Mouse (Mus musculus) common myeloid progenitor, adult 5-6 weeks (primary cell): ENCODE data around the gene Prkg1. TPM values are rescaled to one million over a fixed set of nuclear protein-coding genes. Genes with fewer than 3 reads are reported as not detected.

Source experiments
- ATAC-seq: replicated peaks from 2 replicates; pipeline ENCODE4 v1.8.0; 2016; ENCODE audit warnings: low read depth, mild to moderate bottlenecking, moderate TSS enrichment, inconsistent platforms; ENCODE audit not compliant: poor library complexity, severe bottlenecking
- total RNA-seq: library from RNA; stranded (forward); fragments of 200-1000, 187-1606 nt; gene quantifications from 2 replicates; pipeline ENCODE4 v1.2.3, GENCODE M21; 2017

Gene Prkg1
- total RNA-seq, 1 experiment from 2014 or later, result 8.5 TPM

DNA sequence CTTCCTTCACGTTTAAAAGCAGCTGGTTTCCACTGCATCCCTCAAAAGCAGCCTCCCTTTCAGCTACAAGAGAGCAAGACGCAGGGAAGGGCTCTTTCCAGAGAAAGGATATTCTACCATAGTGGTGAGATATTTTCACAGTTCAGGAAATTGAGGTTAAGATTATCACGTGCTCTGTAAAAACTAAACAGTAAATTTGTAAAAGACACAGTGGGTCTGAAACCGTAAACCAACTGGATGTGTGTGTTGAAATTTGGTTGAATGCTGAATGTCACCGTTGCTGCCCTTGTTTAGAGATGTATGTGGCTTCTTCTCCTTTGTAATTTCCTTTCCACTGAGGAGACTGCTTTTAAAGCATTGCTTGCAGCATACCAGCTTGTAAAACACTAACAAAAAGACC, 565.2 kb downstream of the Prkg1 start:
- peak; percentile 81 for ATAC-seq

DNA sequence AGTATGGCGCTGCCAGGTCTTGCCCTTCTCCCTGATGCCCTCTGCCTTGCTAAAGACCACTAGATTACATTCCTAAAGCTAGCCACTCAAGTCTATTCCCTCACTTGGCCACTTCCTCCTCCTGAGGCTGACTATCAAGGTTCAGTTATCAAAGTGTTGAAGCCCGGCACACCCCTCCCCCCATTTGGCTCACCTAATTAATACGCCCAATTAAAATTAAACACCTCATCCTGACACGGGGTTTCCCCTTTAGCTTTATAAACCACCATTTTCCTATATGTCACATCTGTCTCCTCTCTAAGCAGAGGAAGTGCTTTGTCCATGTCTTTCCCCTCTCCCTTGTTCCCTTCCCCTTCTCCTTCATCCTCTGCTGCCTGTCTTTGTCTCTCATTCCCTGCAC, 566.4 kb downstream of the Prkg1 start:
- peak; percentile 30; the same call in 1 of the 2 replicates for ATAC-seq

DNA sequence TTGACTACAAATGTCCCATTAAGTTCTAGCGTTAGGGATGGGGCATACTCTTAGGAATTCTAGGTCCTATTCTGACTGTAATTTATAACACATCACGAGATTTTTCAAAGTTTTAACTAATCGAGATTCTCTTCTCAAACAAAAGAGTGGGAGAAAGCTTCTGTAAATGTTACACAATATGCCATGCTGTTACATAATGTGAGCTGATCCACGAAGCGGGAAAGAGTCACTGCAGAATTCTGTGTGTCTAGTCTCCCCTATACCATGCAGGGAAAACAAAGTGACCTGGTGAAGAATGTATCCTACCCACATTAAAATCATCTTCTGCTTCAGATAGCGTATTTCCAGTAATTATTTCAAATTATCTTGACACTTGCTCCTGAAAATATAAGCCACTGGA, 567.8 kb downstream of the Prkg1 start:
- ATAC-seq, result no peak

GRCm38 (mm10) chr19:31188559-31189218, 576.1 kb downstream of the Prkg1 start:
- ATAC-seq, result no peak

DNA sequence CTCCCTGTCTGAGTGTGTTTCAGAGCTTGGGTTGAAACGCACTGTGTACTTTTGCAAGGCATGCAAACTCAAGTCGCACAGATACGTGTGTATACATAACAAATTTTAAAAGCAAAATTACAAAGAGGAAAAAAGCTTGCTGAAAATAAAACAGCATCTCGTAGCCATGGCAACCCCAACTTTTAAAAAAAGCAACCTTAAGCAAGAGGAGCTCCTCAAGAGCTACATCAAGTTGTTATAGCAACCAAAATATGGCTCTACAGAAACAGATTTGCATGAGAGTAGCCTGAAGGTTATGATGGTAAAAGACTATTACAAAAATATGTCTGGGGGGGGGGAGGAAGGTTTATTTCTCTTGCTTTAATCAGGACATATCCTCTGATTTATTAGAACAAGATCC, 584.1 kb downstream of the Prkg1 start:
- ATAC-seq, result no peak

GRCm38 (mm10) chr19:31177279-31177922, 587.4 kb downstream of the Prkg1 start:
- ATAC-seq, result no peak

- ATAC-seq, result no peak
These were observed 593.8 kb downstream of the Prkg1 start for GRCm38 (mm10) chr19:31170985-31171384.

GRCm38 (mm10) chr19:31158944-31159460, 605.8 kb downstream of the Prkg1 start:
- no peak for ATAC-seq

DNA sequence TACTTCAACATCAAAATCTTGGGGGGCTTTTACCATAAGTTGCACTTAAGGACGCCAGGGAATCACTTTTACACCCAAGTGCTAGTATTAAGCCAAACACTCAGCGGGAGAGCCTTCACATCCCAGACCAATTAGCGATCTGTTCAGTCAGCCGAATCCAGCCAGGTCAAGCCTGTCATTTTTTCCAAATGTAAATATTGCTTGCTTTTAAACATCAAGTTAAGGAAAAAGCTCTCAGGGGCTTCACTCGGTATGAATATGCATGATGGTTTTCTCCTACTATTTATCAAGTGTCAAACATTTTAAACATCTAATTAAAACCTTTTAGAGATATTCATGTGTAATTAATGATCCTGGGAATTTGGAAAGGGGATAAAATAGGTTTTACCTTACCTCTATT, 611.4 kb downstream of the Prkg1 start:
- ATAC-seq, result no peak

DNA sequence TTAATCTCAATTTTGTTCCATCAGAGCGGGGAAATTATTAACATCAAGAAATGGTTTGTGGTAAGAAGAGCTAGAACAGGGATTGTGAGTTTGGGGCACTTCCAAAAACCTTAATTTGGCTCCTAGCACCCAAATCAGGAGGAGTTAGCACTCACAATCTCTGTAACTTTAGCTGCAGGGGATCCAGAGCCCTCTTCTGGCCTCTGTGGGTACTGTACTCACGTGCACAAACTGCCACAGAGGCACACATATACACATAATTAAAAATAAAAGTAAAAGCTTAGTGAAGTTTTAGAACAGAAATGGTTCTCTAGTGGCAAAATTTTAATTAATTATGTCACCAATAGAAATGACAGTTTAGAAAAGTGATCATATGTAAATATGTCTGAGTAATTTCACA, 614.9 kb downstream of the Prkg1 start:
- no peak for ATAC-seq

GRCm38 (mm10) chr19:31147457-31147856, 617.4 kb downstream of the Prkg1 start:
- ATAC-seq, result no peak

GRCm38 (mm10) chr19:31146156-31146555, 618.7 kb downstream of the Prkg1 start:
- ATAC-seq, result no peak

- no peak for ATAC-seq
These were observed 622.9 kb downstream of the Prkg1 start for GRCm38 (mm10) chr19:31141905-31142304.

DNA sequence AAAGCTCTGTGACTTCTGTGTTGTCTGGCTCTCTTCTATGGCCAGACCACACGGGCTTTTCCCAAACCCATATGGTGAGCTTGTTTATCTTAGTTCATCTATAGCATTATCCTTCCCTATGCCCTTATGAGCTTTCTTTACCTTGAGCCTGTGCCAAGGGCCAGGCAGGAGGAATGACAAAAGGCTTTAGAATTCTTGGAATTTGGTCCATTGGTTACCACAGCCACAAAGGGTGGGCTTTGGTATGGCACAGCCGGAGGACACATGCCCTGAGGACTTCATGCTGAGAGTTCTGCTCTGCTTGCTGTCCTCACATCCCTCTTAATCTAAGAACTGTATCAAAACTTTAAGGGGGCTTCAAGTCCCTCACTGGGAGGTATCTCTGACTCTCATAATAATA, 628.5 kb downstream of the Prkg1 start:
- ATAC-seq, result no peak

GRCm38 (mm10) chr19:31132614-31133013, 632.2 kb downstream of the Prkg1 start:
- ATAC-seq, result no peak

DNA sequence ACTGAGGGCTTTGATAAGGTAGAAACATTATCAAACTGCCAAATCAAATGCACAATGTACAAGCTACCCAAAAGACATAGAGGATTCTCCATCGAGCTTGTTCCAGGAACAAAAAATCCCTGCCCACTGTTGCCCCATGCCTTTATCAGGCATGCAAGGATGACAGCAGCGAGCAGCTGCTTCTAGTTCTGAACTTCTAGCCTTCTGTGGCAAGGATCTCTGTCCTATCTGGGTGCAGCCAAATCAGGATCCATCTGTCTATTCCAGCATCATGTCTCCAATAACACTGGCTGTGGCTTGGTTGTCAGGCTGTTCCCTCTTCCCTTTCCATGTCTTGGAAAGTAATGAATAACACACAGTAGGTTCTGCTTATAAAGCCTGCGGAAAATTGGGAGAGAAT, 640.2 kb downstream of the Prkg1 start:
- no peak for ATAC-seq

- ATAC-seq, result no peak
These were observed 650.1 kb downstream of the Prkg1 start for GRCm38 (mm10) chr19:31114690-31115089.

DNA sequence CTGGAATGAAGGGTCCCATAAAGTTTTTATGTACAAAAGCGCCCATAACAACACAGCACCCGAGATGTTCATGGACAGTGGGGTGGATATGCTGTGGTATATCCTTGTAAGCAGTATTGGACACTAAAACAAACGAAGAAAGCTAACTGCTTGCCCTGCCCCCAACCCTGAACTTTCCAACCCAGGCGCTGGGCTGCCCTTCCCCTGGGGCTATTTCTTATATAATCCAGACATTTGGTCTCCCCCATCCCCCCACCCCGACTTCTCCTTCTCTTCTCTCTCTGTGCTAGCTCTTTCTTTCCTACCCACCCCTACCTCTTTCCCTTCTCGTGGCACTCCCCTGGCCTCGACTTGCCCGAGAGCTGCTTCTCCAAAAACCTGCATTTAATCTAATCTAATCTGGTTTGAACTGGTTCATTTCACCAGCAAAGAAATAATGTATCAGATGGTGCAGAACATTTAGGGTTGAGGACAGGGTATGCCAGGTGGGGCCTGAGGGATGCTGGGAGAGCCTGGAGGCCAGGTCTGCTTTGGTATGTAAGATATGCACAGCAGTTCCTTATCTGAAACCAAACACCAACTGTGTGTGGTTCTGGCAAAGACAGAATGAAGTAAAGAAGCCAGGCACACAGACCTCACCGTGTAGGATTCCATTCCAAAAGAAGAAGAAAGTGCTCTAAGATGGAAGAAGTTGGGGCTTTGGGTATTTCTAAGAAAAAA, 657.8 kb downstream of the Prkg1 start:
- no peak for ATAC-seq

- ATAC-seq, result no peak
These were observed 658.8 kb downstream of the Prkg1 start for GRCm38 (mm10) chr19:31106036-31106435.

DNA sequence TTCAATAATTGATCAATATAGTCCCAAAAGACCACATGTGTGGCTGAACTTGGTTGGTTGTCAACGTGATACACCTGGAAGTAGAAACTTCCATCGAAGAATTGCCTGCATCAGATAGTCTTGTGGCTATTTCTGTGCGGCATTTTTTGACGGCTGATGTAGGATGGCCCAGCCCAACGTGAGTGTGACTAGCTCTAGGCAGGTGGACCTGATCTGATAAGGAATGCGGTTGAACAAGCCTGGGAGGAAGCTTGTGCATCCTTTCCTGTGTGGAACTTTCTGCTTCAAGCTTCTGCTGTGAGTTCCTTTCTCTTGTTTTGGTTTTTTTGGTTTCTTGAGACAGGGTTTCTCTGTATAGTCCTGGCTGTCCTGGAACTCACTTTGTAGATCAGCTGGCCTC, 660.1 kb downstream of the Prkg1 start:
- 0 out of 2 replicates have a peak, but pooled peaks have one; percentile 22 for ATAC-seq

GRCm38 (mm10) chr19:31099369-31099768, 665.5 kb downstream of the Prkg1 start:
- no peak for ATAC-seq
